Mouse (Mus musculus): ENCODE results near the gene Slc25a12.

DNA sequence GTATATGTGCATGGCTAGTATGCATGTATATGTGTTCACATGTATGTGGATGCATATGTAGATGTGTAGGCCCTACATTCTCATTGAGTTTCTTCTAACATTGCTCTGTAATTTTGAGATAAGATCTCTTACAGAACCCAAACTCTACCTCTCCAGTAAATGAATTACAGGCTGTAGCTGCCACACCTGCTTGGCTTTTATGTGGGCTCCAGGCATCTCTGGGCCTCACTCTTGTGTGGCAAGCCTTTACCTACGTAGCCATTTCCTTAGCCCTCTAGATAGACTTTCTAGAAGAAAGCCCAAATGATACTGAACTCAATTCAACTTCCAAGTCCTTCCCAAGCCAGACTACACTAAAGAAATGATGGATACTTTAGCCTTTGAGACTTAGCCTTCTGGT lies 7.4 kb downstream of the Slc25a12 start:
- no peak for TF ChIP-seq CTCF (IDR thresholded peaks at IDR 0.05; ENCODE audit: extremely low read depth, insufficient read length, insufficient replicate concordance, low read depth, low read length)
- TF ChIP-seq POLR2A (IDR thresholded peaks at IDR 0.05; ENCODE audit: low read depth, low read length), result no peak

All from small intestine, adult 2 months (tissue).